Mouse (Mus musculus) lung, postnatal 4 days (tissue): ENCODE data around the gene Timp4.

Source experiments
- DNase-seq, 2 experiments: peaks; one replicate each; pipeline ENCODE4 v3.0.0; 2021

The Timp4 gene

GRCm38 (mm10) chr6:115252099-115252873, at the start of gene Timp4:
Gene Timp4, minus strand, starts transcription at chr6:115252205.
- DNase-seq = no peak

GRCm38 (mm10) chr6:115293877-115294276, 41.9 kb upstream of the Timp4 start:
- no peak for DNase-seq

- no peak for DNase-seq
Observed at GRCm38 (mm10) chr6:115292621-115293020, 40.6 kb upstream of the Timp4 start.

- DNase-seq = no peak
Observed at GRCm38 (mm10) chr6:115291823-115292222, 39.8 kb upstream of the Timp4 start.

- no peak for DNase-seq
Observed at GRCm38 (mm10) chr6:115291068-115291467, 39.1 kb upstream of the Timp4 start.

- DNase-seq = no peak
Observed at GRCm38 (mm10) chr6:115290561-115290960, 38.6 kb upstream of the Timp4 start.

GRCm38 (mm10) chr6:115288223-115288622, 36.2 kb upstream of the Timp4 start:
- DNase-seq = no peak

- no peak for DNase-seq
Observed at GRCm38 (mm10) chr6:115286441-115286840, 34.4 kb upstream of the Timp4 start.

GRCm38 (mm10) chr6:115284153-115284552, 32.1 kb upstream of the Timp4 start:
- no peak for DNase-seq

- no peak for DNase-seq
Observed at GRCm38 (mm10) chr6:115279639-115280038, 27.6 kb upstream of the Timp4 start.

GRCm38 (mm10) chr6:115278086-115278485, 26.1 kb upstream of the Timp4 start:
- DNase-seq = no peak

GRCm38 (mm10) chr6:115275116-115275815, 23.3 kb upstream of the Timp4 start:
- no peak for DNase-seq

- no peak for DNase-seq
Observed at GRCm38 (mm10) chr6:115274705-115275104, 22.7 kb upstream of the Timp4 start.

- no peak for DNase-seq
Observed at GRCm38 (mm10) chr6:115273346-115273745, 21.3 kb upstream of the Timp4 start.

GRCm38 (mm10) chr6:115271866-115272271, 19.9 kb upstream of the Timp4 start:
- peak; percentile 62 to 75 for DNase-seq

- DNase-seq = no peak
Observed at GRCm38 (mm10) chr6:115271326-115271725, 19.3 kb upstream of the Timp4 start.

- no peak for DNase-seq
Observed at GRCm38 (mm10) chr6:115270085-115270484, 18.1 kb upstream of the Timp4 start.

- DNase-seq = no peak
Observed at GRCm38 (mm10) chr6:115269561-115269960, 17.6 kb upstream of the Timp4 start.

- no peak for DNase-seq
Observed at GRCm38 (mm10) chr6:115268551-115269385, 16.8 kb upstream of the Timp4 start.

- peak; percentile 59 to 79 for DNase-seq
Observed at GRCm38 (mm10) chr6:115267916-115268315, 15.9 kb upstream of the Timp4 start.

- DNase-seq = no peak
Observed at GRCm38 (mm10) chr6:115266791-115267190, 14.8 kb upstream of the Timp4 start.

GRCm38 (mm10) chr6:115260507-115260906, 8.5 kb upstream of the Timp4 start:
- no peak for DNase-seq

- no peak for DNase-seq
Observed at GRCm38 (mm10) chr6:115255171-115255570, 3.2 kb upstream of the Timp4 start.
